Mouse (Mus musculus): Measurements from ENCODE around the gene Olfr1051.
"Not testable (repeated sequence)": the region's sequence is repeated elsewhere in the genome, so short reads cannot be mapped to it uniquely, and the experiment has no call there.

Gene Olfr1051

GRCm38 (mm10) chr2:86278988-86279387 lies at the start of gene Olfr1051:
Olfr1051 (minus strand) TSS chr2:86279088.
- DNase-seq (ENCODE audit: low read depth, low spot score): not testable (repeated sequence)

DNA sequence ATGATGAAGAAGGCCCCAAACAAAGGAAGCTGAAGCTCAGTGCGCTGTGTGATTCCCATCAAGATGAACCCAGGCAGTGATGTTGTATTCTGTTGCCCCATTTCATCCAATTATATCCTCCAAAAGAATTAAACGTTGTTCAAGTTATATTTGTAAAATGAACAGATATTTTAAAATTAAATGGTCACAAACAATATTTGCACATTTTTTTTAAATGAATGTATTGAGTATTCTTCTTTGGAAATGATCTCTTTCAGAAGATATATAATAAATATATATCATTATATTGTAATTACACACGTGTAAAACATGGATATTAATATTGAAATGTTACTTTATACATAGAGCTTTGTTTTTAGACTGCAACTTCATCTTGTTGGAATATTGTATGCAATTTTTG lies 36.3 kb upstream of the Olfr1051 start, which contains the start of gene Olfr1053:
Gene Olfr1053, minus strand, starts transcription at position 101 of the 400 bp plus-strand sequence.
- DNase-seq (ENCODE audit: low read depth, low spot score): no peak

DNA sequence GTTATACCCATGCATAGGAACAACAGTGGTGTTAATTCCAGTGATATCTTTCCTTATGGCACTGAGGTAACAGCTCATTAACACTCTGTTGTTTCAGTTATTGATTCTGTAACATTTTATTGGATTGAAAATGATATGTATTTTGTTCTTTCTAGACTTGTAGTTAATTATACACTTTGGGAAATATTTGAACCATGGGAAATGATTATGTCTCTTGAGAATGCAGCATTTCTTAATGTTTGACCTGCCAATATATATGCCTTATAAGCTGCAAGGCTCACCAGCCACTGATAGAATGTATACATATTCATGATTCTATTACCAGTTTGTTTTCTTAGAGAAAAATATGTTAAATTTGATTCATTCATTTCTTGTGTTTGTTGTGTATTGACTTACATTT lies 13.3 kb upstream of the Olfr1051 start, which contains the start of gene Olfr1052:
Gene Olfr1052, plus strand, starts transcription at position 301 of the 400 bp plus-strand sequence.
- no peak for DNase-seq (ENCODE audit: low read depth, low spot score)

DNA sequence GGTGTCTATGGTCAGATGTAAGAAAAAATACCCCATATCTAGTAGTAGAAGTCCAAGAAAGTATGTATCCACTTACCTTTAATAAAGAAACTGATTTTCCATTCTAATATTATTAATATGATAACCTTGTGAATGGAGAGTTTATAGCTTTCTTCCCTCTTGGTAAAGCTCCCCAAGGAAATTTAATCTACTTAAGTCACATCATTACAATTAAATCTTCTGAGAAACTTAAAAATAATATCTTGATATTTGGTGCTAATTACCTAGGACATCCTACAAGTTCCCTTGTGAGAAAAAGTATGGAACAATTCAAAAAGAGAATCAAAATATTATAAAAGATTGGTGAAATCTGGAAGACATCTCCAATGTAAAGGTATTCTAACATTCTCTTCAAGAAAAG lies 20.7 kb downstream of the Olfr1051 start, which contains the start of gene Olfr1049:
Gene Olfr1049, minus strand, starts transcription at position 101 of the 400 bp plus-strand sequence.
- not testable (repeated sequence) for DNase-seq (ENCODE audit: low read depth, low spot score)

GRCm38 (mm10) chr2:86240189-86240588 lies 38.7 kb downstream of the Olfr1051 start, which contains the start of gene Olfr1048:
Olfr1048 (minus strand) TSS chr2:86240289.
- no peak for DNase-seq (ENCODE audit: low read depth, low spot score)

GRCm38 (mm10) chr2:86231301-86231700 lies 47.6 kb downstream of the Olfr1051 start, which contains the start of gene Olfr1047:
Olfr1047 (minus strand) TSS chr2:86231401.
- DNase-seq (ENCODE audit: low read depth, low spot score): no peak
